Mouse (Mus musculus) midbrain, postnatal 0 days (tissue): Measurements from ENCODE around the gene Prr14l. TPM values are rescaled to one million over a fixed set of nuclear protein-coding genes. Genes with fewer than 3 reads are reported as not detected.
A peak's percentile ranks its signal among the peaks of the same experiment; 100 is the strongest.
"Not testable (repeated sequence)": the region's sequence is repeated elsewhere in the genome, so short reads cannot be mapped to it uniquely, and the experiment has no call there.

Experiments
- ATAC-seq: fragments of 200-750 bp; cut with Nextera tagmentation; 2 replicates; pipeline ENCODE4 v1.8.0; 2017; ENCODE audit warnings: moderate number of reproducible peaks, mild to moderate bottlenecking, moderate TSS enrichment, moderate library complexity; ENCODE audit not compliant: low FRiP score
- DNase-seq: peaks from one replicate; pipeline ENCODE4 v3.0.0-alpha.2; 2015; ENCODE audit warnings: low spot score
- H3K27ac ChIP-seq: fragments of 300-500 bp; sonication (generic); 2 replicates; pipeline ENCODE4 v1.5.1; 2014; ENCODE audit warnings: low read depth, mild to moderate bottlenecking, low read length, mixed read lengths
- H3K27me3 ChIP-seq: fragments of 300-500 bp; sonication (generic); 2 replicates; pipeline ENCODE4 v1.6.1; 2014; ENCODE audit warnings: low read length, control low read depth, mixed read lengths; ENCODE audit not compliant: insufficient read depth
- H3K36me3 ChIP-seq: fragments of 300-500 bp; sonication (generic); 2 replicates; pipeline ENCODE4 v1.6.1; 2014; ENCODE audit warnings: low read length, control low read depth, mixed read lengths; ENCODE audit not compliant: insufficient read depth
- H3K4me1 ChIP-seq: fragments of 300-500 bp; sonication (generic); 2 replicates; pipeline ENCODE4 v1.6.1; 2014; ENCODE audit warnings: mild to moderate bottlenecking, control low read depth, antibody characterized with exemption, low read length, mixed read lengths; ENCODE audit not compliant: insufficient read depth
- H3K4me2 ChIP-seq: fragments of 300-500 bp; sonication (generic); 2 replicates; pipeline ENCODE4 v1.6.1; 2014; ENCODE audit warnings: low read depth, mild to moderate bottlenecking, low read length, mixed read lengths; ENCODE audit not compliant: poor library complexity, severe bottlenecking
- H3K4me3 ChIP-seq: fragments of 300-500 bp; sonication (generic); 2 replicates; pipeline ENCODE4 v1.5.1; 2014; ENCODE audit warnings: low read depth, mild to moderate bottlenecking, low read length, moderate library complexity
- H3K9ac ChIP-seq: fragments of 300-500 bp; sonication (generic); replicated peaks from 2 replicates; pipeline ENCODE4 v1.6.1; 2014; ENCODE audit warnings: mild to moderate bottlenecking, low read length, moderate library complexity, mixed read lengths; ENCODE audit not compliant: poor library complexity, severe bottlenecking
- H3K9me3 ChIP-seq: fragments of 300-500 bp; sonication (generic); 2 replicates; pipeline ENCODE4 v1.6.1; 2016; ENCODE audit warnings: low read length, control low read depth
- CTCF ChIP-seq: IDR thresholded peaks from 2 replicates; pipeline ENCODE4 v1.5.1; 2016; ENCODE audit warnings: antibody characterized with exemption, mild to moderate bottlenecking
- WGBS: fragments of 180-500 bp; shearing (Covaris S2); extraction: QIAGEN DNeasy Blood & Tissue Kit; methylation state at CpG from one replicate; pipeline ENCODE4 v1.1.7; 2014; 5-methylcytosine and 5-hydroxymethylcytosine counted together
- polyA plus RNA-seq: library from polyadenylated mRNA; unstranded; fragments of >200 nt; fragmentation: Nextera tagmentation; extraction: Ambion mirVana; gene quantifications from 2 replicates; pipeline ENCODE4 v1.2.1, GENCODE M21; 2015
- total RNA-seq: library from RNA; depleted of rRNA; stranded (reverse); fragments of >200 nt; gene quantifications from 2 replicates; pipeline ENCODE4 v1.2.3, GENCODE M21; 2014

The Prr14l gene
- total and polyA plus RNA-seq, 2 experiments from 2014 or later, result 13.5 to 17.4 TPM

DNA sequence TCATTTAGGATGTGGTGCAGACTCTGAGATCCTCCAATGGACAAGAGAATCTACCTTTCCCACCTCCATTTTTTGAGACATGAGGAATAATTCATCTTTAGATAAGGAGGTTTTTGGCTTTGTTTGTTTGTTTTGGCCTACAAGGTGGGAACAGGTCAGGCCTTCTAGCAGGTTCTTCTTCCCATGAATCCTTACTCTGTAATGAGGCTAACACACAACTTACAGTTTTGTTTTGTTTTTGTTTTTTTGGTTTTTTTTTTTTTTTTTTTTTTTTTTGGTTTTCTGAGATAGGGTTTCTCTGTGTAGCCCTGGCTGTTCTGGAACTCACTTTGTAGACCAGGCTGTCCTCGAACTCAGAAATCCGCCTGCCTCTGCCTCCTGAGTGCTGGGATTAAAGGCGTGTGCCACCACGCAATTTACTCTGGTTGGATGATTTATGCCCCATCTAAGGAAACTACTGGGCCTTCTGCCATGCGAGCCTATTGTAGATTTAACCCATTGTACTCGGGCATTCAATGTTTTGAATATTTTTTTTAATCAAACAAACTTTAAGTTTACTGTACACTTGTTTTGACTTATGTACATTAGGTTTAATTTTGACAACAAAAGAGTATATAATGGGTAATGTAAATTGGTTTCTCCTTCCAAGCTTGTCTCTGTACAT lies 8.5 kb upstream of the Prr14l start:
- no peak for DNase-seq
- no peak for TF ChIP-seq CTCF

DNA sequence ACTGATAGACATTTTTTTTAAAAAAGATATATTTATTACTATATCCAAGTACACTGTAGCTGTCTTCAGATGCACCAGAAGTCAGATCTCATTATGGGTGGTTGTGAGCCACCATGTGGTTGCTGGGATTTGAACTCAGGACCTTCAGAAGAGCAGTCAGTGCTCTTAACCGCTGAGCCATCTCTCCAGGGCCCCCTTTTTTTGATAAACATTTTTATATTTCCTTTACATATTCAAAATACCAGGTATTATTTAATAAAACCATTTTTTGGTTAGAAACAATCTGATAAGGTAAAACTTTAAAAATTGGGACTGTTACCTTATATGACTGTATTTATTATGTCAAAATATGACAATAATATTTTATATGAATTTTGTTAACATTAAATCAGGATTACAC lies 7.0 kb upstream of the Prr14l start:
- ATAC-seq (no peak), DNase-seq (no peak)
- TF ChIP-seq CTCF, result no peak
- H3K4me3 ChIP-seq, result no peak overlapping the region
- H3K9me3 ChIP-seq, result no peaks in the 10 kb centered on the region
- no peaks in the 10 kb centered on the region for H3K36me3 ChIP-seq
- no peak overlapping the region for H3K27ac ChIP-seq
- no peak overlapping the region for H3K4me2 ChIP-seq
- no peak overlapping the region for H3K9ac ChIP-seq
- WGBS, result 95% methylated on average over 1 of the region's 1 CpGs
- no peaks in the 10 kb centered on the region for H3K27me3 ChIP-seq
- H3K4me1 ChIP-seq, result peaks cover 2% of the 10 kb centered on the region; the same call in 1 of the 2 replicates

More for the DNA sequence above, 8.5 kb upstream of the Prr14l start:
- no peak for ATAC-seq
- Histone ChIP-seq H3K27me3 (no peaks in the 10 kb centered on the region), H3K27ac (no peak overlapping the region), H3K36me3 (no peaks in the 10 kb centered on the region), H3K9ac (no peak overlapping the region), H3K4me2 (peak overlapping the region; percentile 80; the same call in 1 of the 2 replicates), H3K9me3 (no peaks in the 10 kb centered on the region), H3K4me3 (no peak overlapping the region), H3K4me1 (peaks cover 2% of the 10 kb centered on the region; the same call in 1 of the 2 replicates)
- 82% methylated on average over 6 of the region's 6 CpGs for WGBS

- no peaks in the 10 kb centered on the region for H3K36me3 ChIP-seq
- H3K9ac ChIP-seq, result peak overlapping the region; percentile 54
- no peaks in the 10 kb centered on the region for H3K27me3 ChIP-seq
- H3K4me3 ChIP-seq, result peak overlapping the region; percentile 47
- ATAC-seq, result no peak
- 0 out of 2 replicates have a peak overlapping the region, but pooled peaks have one; percentile 21 for H3K27ac ChIP-seq
- peak; percentile 53 for DNase-seq
- TF ChIP-seq CTCF, result peak; percentile 46
- H3K4me1 ChIP-seq, result no peaks in the 10 kb centered on the region; the same call in 1 of the 2 replicates
- H3K4me2 ChIP-seq, result peak overlapping the region; percentile 51
- 3% methylated on average over 6 of the region's 6 CpGs for WGBS
- no peaks in the 10 kb centered on the region for H3K9me3 ChIP-seq
These were observed 3.7 kb upstream of the Prr14l start for GRCm38 (mm10) chr5:32857781-32858220.

GRCm38 (mm10) chr5:32855274-32855673 lies 1.2 kb upstream of the Prr14l start:
- H3K36me3 ChIP-seq, H3K9ac ChIP-seq, H3K27ac ChIP-seq, ATAC-seq, H3K9me3 ChIP-seq, DNase-seq, H3K4me1 ChIP-seq, H3K4me2 ChIP-seq, H3K4me3 ChIP-seq, H3K27me3 ChIP-seq: not testable (repeated sequence)
- 100% methylated on average over 2 of the region's 3 CpGs for WGBS

- H3K36me3 ChIP-seq, result no peaks in the 10 kb centered on the region
- H3K27me3 ChIP-seq, result no peaks in the 10 kb centered on the region
- no peaks in the 10 kb centered on the region for H3K9me3 ChIP-seq
- DNase-seq (no peak), ATAC-seq (no peak)
- H3K4me3 ChIP-seq, result no peak overlapping the region
- H3K9ac ChIP-seq, result no peak overlapping the region
- WGBS, result 85% methylated on average over 4 of the region's 4 CpGs
- H3K4me1 ChIP-seq, result peaks cover 4% of the 10 kb centered on the region
- H3K27ac ChIP-seq, result peak overlapping the region; percentile 43; the same call in 1 of the 2 replicates
- TF ChIP-seq CTCF, result no peak
- H3K4me2 ChIP-seq, result no peak overlapping the region
These were observed 762 bp upstream of the Prr14l start for GRCm38 (mm10) chr5:32854818-32855217.

- H3K27ac ChIP-seq, result no peak overlapping the region
- peaks cover 4% of the 10 kb centered on the region for H3K4me1 ChIP-seq
- TF ChIP-seq CTCF, result no peak
- H3K4me3 ChIP-seq, result no peak overlapping the region
- WGBS, result 69% methylated on average over 6 of the region's 6 CpGs
- no peaks in the 10 kb centered on the region for H3K9me3 ChIP-seq
- H3K9ac ChIP-seq, result no peak overlapping the region
- DNase-seq (no peak), ATAC-seq (no peak)
- no peaks in the 10 kb centered on the region for H3K36me3 ChIP-seq
- H3K4me2 ChIP-seq, result peak overlapping the region; percentile 22
- H3K27me3 ChIP-seq, result no peaks in the 10 kb centered on the region
These were observed 2.0 kb downstream of the Prr14l start for GRCm38 (mm10) chr5:32852026-32852425.

DNA sequence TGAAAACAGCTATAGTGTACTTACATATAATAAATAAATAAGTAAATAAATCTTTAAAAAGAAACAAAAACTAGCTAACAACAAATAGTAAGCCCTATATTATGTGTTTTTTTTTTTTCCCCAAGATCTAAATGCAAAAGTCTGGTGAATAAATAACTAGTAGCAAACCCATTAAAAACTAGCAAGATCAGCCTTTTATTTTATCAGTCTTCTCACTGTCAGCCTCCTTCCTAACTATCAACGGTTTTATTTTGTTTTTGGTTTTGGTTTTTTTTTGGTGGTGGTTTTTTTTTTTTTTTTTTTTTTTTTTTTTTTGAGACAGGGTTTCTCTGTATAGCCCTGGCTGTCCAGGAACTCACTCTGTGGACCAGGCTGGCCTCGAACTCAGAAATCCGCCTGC lies 4.5 kb downstream of the Prr14l start:
- H3K27me3 ChIP-seq, result not testable (repeated sequence)
- 96% methylated on average over 3 of the region's 3 CpGs for WGBS

More for the DNA sequence above, 4.5 kb downstream of the Prr14l start:
- not testable (repeated sequence) for ATAC-seq, DNase-seq, H3K4me3 ChIP-seq, H3K27ac ChIP-seq, H3K9me3 ChIP-seq, H3K4me1 ChIP-seq, H3K36me3 ChIP-seq, H3K9ac ChIP-seq, H3K4me2 ChIP-seq
